21 mouse cellular contexts compared by ENCODE assay signal in genomic region chr12:116498666-116499065, GRCm38 (mm10). TPM values are rescaled to one million over a fixed set of nuclear protein-coding genes. Genes with fewer than 3 reads are reported as not detected.
"Had no signal": no experiment of that assay in that cellular context is flagged by ENCODE, and none has a peak within 500 bp of the region (broad histone marks: within the 10 kb centered on the region; RNA-seq: fewer than 3 reads in every experiment).

No protein-coding gene starts in this region.

- H3K9ac ChIP-seq: lung, embryonic 14.5 days; midbrain, embryonic 12.5 days; neural tube, embryonic 13.5 days; neural tube, embryonic 15.5 days had no signal

- H3K36me3 ChIP-seq: midbrain, embryonic 10.5 days; midbrain, embryonic 12.5 days; neural tube, embryonic 13.5 days; neural tube, embryonic 15.5 days had no signal

- H3K4me2 ChIP-seq: lung, embryonic 14.5 days; midbrain, embryonic 12.5 days; neural tube, embryonic 13.5 days; neural tube, embryonic 15.5 days had no signal

- H3K27ac ChIP-seq: midbrain, embryonic 10.5 days; midbrain, embryonic 12.5 days; neural tube, embryonic 13.5 days; neural tube, embryonic 15.5 days had no signal

- H3K27me3 ChIP-seq: midbrain, embryonic 12.5 days; neural tube, embryonic 13.5 days; neural tube, embryonic 15.5 days had no signal

- H3K4me3 ChIP-seq: midbrain, embryonic 10.5 days; midbrain, embryonic 12.5 days; myocyte; neural tube, embryonic 13.5 days; neural tube, embryonic 15.5 days had no signal

- ATAC-seq: midbrain, embryonic 16.5 days had no signal

- DNase-seq: lung, adult 18-20 months; lung, embryonic 14.5 days; lung, postnatal 10 days; lung, postnatal 4 days; midbrain, embryonic 14.5 days; retina, postnatal 1 day; right cerebral cortex, adult 18-20 months; right cerebral cortex, postnatal 25 days; right cerebral cortex, postnatal 4 days; spleen, adult 18-20 months; thymus, adult 18-20 months; thymus, postnatal 14 days; thymus, postnatal 36 days had no signal

- H3K4me1 ChIP-seq: midbrain, embryonic 12.5 days; neural tube, embryonic 13.5 days; neural tube, embryonic 15.5 days had no signal

- H3K9me3 ChIP-seq: midbrain, embryonic 10.5 days; midbrain, embryonic 12.5 days; neural tube, embryonic 13.5 days; neural tube, embryonic 15.5 days had no signal

RNA-seq across cellular contexts. Expression of gene Ptprn2, which starts 13.1 kb away (rescaled TPM):
- total RNA-seq: megakaryocyte, adult 5-6 weeks; megakaryocyte-erythroid progenitor cell, adult 5-6 weeks had no signal
